Mouse (Mus musculus) mouse embryonic stem cell (cell line): ENCODE measurements around the gene Gimap1.

Source experiments
- in situ Hi-C, 2 experiments: fragments of 300-500 bp; cut with MboI; formaldehyde crosslinking; loops; 1 replicate in 1 of 2; 3 replicates in 1 of 2; pipeline ENCODE4 v1.14.3; 2019 to 2020; ENCODE audit warnings: low sequenced_read_pairs in 2 of 2, low pct_unique_long_range_greater_than_20kb in 1 of 2, mixed read lengths in 1 of 2; ENCODE audit not compliant: unreplicated experiment in 1 of 2

The Gimap1 gene

DNA sequence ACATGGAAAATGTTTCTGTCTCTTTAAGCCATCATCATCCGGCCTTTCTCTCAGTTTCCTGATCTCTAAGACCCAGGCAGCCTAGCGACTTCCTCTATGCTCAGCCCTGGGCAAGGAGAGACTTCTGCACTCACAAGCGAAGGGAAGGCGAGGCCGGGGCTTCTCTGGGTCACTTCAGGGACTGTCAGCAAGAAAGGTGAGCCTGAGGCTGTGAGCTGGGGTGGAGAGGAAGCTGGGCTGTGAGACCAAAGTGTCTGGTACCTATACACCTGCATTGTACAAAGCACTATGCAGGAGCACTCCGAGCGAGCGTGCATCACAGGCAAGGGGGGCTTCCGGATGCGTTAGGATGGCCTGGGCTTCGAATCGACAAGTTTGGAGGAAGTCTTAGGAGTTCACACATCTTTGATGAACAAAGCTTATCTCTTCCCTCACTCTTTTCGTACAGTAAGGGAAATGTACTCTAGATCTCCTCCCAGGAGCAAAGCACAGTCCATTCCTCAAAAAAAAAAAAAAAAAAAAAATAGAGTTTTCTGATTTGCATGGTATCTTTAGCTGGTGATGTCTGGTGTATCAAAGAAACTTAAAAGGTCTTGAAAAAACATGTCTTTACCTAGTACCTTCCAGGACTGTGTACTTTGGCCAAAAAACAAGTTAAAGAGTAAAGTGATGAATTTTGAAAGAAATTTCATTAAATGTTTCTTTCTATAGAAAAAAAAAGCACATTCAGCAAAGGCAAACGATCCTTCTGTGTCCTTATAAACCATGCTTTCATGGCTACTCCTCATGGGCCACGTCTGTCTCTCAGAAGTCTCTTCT, at the start of gene Gimap1:
Gene Gimap1 (plus strand): TSS at position 94 of the 819 bp plus-strand sequence.
- in situ Hi-C loops = no loop called here

DNA sequence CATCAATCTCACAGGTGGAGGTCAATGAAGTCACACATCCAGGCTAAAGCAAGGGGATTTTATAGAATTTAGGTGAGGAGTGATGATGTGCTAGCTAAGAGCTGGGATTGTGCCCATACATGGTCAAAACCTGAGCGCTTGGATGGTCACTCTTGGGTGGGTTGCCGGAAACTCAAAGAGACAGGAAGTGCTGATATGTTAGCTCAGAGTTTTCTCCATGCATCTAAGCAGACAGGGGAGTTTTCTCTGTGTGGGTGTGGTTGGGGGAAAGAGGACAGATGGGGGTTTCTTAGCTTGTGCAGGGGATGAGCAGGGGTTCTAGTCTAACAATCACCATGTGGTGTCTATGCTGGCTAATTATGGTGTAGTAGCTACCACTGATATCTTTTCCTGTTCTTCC, 49.5 kb upstream of the Gimap1 start:
- in situ Hi-C loops = no loop called here

DNA sequence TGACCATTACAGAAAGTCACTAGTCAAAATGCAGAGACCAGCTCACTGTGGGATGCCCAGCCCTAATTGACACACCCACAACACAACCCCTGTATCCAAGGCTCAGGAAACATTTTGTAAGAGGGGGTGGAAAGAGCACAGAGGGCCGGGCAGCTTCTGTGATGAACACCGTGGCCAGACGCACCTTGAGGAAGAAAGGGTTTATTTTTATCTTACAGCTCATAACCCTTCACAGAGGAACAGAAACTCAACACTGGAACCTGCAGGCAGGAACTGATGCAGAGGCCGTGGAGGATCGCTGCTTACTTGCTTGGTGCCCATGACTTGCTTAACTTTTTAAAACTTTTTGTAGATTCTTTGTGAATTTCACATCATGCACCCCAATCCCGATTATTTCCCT, 45.9 kb upstream of the Gimap1 start:
- in situ Hi-C loops = no loop called here

DNA sequence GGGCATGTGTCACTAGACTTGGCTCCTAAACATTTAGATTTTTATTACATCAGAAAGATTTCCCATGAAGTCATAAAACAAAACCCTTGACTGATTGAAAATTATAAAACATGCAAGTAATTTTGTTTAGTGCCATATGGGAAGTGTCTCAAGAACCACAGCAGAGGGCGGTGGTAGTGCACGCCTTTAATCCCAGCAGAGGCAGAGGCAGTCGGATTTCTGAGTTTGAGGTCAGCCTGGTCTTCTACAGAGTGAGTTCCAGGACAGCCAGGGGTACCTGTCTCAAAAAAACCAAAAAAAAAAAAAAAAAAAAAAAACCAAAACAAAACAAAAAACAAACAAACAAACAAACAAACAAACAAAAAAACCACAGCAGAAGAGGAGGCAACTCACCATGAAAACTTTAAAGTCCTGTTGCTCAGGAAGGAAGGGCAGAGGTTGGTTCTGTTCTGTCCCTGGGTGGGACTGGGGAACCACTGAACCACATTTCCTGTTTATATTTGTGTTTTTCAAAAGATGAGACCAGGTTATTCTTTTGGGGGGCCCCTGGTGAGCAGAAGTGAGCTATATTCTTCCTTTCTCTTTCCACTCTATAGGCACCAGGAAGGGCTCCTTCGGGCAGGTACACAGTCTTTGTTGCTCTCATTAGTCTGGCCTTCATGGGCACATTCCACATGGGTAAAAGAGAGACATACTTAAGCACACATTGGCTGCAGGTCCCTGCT, 41.9 kb upstream of the Gimap1 start:
- in situ Hi-C loops = no loop called here

DNA sequence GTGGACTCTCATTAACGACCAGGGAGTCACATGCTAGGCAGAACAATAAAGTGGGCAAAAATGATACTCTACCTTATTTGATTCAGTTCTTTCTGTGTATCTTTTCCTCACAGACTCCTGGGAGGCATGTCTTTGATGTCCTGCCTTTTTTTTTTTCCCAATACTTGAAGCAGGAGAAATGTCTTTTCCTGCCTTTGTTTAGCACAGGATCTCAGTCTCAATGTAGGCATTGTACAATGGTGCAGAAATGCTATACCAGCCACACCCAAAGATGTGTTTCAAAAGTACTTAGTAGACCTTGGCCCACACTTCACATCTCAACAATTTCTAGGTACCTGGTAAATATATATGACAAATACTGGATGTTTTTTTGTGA, 41.3 kb upstream of the Gimap1 start:
- in situ Hi-C loops = no loop called here

DNA sequence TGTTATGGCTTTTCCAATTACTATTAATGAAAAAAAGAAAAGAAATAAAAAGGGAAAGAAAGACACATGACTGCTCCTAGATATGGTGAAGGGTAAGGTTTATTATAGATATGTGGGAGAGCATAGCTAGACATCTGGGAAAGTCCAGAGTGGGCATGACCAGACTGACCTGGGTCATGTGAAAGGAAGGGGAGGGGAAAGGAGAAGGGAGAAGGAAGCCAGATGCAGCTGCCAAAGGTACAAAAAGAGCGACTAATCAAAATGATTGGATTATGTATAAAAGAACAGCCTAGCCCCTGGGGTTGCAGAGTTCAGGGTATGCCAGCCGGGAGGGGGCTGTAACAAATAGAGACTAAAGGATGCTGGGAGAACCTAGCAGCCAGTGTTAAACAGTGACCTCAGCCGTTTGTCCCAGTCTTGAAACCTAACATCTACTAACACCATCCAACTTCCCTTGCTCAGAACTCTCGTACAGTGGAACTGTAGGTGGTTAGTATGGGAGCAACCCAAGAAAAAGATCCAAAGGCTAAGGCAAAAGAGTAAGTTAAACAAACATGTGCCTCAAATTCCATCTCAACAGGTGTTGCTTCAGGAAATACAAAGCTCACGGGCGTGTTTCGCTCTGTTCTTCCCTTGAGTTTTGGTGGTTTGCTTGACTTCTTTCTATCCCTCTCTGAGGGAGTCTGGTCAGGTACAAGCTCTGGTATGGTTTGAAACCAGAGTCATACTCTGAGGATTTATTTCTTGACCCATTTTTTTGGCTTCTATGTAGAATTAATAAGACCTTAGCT, 40.6 kb upstream of the Gimap1 start:
- in situ Hi-C loops = no loop called here

DNA sequence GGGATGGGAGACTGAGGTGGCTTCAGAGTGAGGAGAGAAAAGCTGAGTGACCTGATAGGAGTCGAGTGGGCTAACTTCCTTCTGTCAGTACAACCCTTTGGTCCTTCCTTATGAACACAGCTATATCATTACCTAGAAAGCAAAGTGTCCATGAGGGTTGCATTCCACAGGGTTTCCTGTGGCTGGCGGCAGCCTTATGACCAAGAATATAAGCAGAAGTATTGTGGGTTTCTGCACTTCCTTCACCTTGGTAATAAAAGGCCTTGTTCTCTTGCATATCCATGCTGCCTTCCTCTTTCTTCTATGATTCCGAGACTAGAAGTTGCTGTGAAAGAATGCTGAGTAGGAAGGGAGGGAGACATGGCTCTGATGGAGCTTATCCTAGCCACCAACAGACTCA, 40.0 kb upstream of the Gimap1 start:
- in situ Hi-C loops = no loop called here

DNA sequence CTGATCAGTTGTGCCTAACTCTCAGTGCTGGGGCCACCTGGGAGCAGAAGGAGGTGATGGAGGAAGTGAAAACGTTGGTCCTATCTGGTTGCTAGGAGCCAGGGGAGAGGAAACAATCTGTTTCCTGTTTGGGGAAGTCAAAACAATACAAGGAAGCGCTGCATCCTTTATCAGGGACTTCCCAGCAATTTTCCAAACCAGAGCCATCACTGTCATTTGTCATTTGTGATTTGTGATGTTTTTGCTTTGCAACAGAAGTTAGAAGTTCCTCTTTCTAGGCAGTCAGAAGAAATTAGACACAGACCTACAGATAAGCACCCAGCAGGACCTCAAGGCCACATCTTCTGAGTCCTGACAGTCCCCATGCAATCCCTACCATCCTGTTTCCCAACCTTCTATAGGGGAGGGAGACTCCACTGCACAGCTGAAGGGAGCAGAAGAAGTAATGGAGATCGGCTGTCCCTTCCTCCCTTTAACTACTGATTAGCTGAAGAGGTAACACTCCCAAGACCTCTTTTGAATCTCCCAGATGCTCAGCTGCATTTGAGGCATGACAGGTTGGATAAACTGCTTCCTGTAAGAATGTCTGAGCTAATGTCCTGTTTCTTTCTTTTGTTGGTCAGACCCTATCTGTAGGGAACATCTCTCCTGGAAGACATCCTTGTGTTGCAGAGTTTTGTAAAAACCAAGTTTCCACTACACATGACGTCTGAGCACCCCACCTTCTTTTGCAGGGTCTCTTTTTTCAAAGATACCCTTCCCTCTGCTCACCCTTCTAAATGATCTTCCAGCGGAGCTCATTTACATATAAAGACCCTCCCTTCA, 38.4 kb upstream of the Gimap1 start:
- in situ Hi-C loops = no loop called here

DNA sequence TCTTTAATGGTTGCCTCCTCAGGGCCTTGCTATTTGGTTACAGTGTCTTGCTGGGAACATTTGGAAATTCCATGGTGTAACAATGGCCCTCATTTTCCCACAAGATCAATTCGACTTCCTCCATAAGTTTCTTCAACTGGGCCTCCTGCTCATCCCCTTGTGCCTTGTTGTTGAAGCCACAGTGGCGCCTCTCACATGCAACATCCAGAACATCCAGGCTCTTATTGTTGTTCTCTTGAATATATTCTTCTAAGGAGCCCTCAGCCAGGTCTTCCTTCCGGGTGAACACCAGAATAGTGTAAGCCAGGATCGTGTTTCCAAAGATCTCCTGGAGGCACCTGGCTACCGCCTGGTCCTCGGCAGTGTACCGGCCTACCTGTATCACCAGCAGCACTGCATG, 36.7 kb upstream of the Gimap1 start:
- in situ Hi-C loops = no loop called here

DNA sequence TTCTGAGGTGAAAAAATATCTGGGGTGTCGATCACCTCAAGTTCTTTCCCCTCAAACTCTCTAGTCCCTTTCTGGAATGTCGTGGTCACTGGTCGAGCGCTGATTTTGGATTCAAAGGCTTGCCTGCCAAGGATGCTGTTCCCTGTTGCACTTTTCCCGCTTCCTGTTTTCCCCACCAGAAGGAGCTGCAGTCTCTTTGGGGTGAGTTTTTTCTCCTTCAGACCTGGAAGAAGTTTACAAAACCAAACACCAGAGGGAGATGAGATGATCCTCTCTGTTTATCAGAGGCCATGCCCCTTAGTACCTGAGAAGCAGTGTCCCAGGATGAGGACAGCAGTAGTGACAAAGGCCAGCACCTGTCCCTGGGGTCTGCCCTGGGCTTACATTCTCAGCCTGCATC, 36.3 kb upstream of the Gimap1 start:
- in situ Hi-C loops = no loop called here

DNA sequence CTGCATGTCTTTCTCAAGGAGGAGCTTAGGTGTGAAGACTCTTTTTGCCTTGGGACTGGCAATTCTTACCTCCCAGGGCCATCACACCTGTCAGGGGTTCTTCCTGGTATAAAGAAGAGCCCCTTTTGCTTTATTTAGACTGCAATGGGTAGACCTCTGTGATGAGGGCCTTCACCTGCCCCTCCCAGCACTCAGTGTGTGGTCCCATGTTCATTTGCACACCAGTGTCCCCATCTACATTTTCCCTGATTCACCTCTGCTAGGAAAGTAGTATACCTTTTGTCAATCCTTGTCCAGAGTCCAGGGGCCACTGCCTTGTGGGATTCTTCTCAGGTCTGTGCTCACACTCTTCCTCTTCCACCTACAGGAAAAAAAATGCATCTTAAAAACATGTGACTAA, 34.7 kb upstream of the Gimap1 start:
- in situ Hi-C loops = no loop called here

DNA sequence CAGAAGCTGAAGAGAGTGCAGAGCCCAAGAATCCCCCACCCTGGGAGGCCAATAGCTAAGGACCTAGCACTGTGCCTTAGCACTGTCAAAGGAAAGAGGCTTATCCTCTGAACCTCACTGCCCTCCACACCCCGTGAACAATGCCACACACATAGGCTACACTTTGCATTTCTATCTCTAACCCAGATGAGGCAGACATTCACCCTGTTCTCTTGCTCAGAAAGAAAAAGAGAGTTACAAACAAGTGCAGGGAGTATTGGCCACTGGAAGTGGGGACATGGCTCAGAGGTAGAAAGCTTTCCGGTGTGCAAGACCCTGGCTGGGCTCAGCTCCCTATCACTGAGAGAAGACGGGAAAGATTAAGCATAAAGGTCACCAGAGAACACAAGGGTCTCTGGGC, 32.7 kb upstream of the Gimap1 start:
- in situ Hi-C loops = no loop called here

DNA sequence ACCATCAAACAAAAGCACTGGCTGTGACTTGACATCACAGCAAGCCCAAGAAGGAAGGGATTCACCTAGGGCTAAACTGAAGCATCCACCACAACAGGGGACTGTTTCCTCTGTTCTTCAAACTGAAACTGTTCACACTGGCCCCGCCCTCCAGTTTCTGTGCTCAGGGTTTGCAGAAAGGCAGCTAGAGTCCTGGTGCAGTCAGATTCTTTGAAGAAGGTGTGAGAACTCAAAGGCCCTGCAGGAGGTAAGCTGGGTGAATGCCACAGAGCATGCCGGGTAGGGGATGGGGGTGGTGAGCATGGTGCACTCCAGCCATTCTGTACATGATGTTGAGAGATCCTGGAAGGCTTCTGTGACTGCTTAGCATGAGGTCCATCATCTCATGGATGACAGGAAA, 20.4 kb upstream of the Gimap1 start, which contains the start of the genes Gm28053 and Gimap7:
Gene Gm28053 (plus strand): TSS at position 153 of the 400 bp plus-strand sequence.
Gene Gimap7 (plus strand): TSS at position 167 of the 400 bp plus-strand sequence.
- in situ Hi-C loops = no loop called here

DNA sequence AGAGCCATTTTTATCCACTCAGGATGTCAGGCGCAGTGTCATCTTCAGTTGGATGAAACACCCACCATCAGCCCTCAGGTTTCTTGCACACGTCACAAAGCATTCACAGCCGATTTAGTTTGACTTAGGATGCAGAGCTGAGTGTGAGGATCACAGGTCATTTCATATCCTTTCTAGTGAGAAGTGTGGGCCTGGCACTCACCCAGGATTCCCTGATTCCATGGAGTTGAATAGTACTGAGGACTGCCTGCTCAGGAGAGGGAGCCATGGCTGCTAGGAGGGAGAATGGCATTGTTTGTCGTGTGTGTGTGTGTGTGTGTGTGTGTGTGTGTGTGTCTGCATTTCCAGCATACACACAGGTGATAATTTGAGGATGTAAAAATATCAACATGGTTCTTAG, 18.5 kb upstream of the Gimap1 start:
- in situ Hi-C loops = no loop called here

DNA sequence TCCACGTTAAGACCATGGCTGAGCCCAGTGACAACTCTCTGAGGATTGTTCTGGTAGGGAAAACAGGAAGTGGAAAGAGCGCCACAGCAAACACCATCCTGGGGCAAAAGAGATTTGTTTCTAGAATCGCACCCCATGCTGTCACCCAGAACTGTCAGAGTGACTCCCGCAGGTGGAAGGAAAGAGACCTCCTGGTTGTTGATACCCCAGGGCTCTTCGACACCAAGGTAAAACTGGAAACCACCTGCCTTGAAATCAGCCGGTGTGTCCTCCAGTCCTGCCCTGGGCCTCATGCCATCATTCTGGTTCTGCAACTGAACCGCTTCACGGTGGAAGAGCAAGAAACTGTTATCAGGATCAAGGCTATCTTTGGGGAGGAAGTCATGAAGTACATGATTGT, 15.4 kb upstream of the Gimap1 start:
- in situ Hi-C loops = no loop called here

DNA sequence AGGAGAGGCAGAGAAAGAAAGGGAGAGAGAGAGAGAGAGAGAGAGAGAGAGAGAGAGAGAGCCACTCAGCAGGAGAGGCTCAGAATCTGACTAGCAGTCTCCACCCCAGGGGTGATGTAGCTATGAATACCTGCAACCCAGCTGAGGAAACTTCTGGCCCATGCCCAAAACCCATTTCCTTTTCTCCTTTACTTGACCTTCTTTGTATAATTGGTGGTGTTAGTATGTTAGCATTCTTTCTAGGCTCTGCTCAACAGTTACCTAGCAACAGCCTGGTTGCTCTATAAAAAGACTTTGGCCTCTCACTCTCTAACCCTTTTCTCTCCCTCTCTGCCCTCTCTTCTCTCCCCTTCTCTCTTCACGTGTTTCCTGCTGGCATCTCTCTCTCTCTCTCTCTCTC, 13.4 kb upstream of the Gimap1 start:
- in situ Hi-C loops = no loop called here

DNA sequence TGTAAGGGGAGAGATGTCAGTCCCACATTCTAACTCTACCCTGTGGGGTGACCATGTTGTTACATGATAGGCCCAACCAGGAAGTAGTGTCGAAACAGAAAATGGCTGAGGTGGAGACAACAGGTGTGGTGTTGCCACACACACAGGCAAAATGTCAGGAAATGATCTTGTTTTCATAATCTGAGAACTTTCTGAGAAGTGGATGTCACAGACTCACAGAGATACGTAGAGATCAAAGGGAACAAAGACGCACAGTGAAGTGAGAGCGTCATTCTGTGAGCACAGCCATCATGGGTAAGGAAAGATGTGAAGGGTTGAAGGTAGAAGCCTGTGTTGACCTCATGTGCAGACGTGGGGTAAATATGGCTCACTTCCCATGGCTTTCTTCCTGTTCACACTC, 11.1 kb upstream of the Gimap1 start:
- in situ Hi-C loops = no loop called here

DNA sequence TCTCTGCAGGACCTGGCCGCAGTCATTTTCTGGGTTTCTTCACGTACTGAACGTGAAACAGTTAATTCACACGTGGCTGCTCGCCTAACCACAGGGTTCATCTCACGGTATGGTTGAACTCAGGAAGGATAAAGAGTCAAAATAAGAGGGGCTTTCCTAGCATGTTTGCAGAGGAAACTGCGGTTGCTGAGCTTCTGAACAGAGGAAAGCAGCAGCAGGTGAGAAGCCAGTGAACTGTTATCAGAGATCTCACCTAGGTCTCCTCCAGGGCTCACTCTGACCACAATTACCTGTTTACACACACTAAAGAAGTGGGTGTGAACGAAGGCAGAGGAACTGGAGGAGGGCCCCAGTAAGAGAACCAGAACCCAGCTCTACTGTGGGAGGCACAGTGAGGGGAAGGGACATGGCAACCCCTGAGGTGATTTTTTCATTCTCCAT, 6.0 kb upstream of the Gimap1 start:
- in situ Hi-C loops = no loop called here
